Mouse (Mus musculus): ENCODE results near the gene Cdh12. TPM values are rescaled to one million over a fixed set of nuclear protein-coding genes. Genes with fewer than 3 reads are reported as not detected.

Gene Cdh12
- polyA plus RNA-seq (2015; fragmentation: Nextera tagmentation; extraction: Ambion mirVana) = 0.58 and 0.61 TPM in 2 replicates

DNA sequence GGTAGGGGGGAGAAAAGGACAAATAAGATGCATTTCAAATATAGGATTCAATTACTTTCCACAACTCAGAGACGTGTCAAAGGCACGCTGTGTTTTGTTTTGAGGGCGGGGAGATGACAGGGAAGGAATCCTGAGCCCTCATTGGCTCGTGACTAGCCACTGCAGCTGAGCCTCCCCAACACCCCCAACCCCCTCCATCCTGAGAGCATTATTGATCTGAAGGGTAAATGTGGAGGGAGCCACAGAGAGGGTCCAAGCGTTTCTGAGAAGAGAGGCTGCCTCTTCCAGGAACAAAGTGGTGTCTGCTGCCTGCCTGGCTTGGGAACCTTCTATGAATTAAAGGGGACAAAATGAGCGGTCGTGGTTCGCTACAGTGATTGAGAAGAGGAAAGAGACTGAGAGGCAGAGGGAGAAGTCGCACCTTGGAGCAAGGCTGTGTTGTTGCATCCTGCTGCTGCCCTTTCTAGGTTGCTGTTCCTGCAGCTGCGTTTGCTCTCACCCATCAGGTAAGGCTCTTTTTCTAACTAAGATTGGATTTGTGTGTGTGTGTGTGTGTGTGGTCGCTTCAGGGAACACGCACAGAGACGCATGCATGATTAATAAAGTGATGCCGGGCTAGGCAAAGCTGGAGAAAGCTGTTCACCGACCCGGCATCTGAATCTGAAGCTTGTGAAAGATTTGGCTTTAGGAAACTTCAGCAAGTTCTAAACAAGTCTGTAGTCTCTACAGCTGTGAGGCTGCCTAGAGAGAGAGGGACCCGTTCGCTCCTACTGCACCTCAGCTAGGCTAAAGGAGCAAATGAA, at the start of gene Cdh12:
Cdh12 (plus strand) TSS at position 405 of the 803 bp plus-strand sequence.
- Histone ChIP-seq H3K27ac (no peak within 1 kb of the TSS), H3K4me2 (peak within 1 kb of the TSS; percentile 54), H3K27me3 (no peaks in the 10 kb centered on the region), H3K36me3 (no peaks in the 10 kb centered on the region), H3K4me3 (peak within 1 kb of the TSS; percentile 30), H3K9me3 (no peaks in the 10 kb centered on the region), H3K4me1 (0 out of 2 replicates have a peak, but pooled peaks cover 5% of the 10 kb centered on the region), H3K9ac (no peak within 1 kb of the TSS)
- no peak for ATAC-seq (ENCODE audit: insufficient number of reproducible peaks, low FRiP score, low TSS enrichment, low read depth)
- 12% methylated on average over 18 of the region's 18 CpGs for WGBS

DNA sequence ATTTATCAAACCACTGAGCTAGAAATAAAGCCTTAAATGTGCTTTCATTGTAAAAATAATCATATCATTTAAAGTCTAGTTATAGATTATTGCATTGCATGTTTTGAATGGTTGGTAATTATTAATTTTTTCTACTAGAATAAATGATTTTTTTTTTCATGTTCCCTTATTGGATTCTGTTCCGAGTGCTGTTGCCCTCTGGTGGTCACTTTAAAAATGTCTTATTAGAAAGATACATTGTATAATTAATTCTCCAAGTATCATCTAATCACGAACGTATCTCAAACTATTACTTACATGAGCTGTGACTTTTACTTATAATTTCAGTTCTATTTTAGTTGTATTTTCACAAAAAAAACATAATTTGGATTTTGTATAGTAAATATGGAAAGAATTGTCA, 45.5 kb upstream of the Cdh12 start:
- Histone ChIP-seq H3K4me1 (no peaks in the 10 kb centered on the region), H3K36me3 (no peaks in the 10 kb centered on the region), H3K27me3 (no peaks in the 10 kb centered on the region), H3K9ac (no peak overlapping the region), H3K27ac (no peak overlapping the region), H3K4me2 (no peak overlapping the region), H3K9me3 (no peaks in the 10 kb centered on the region), H3K4me3 (no peak overlapping the region)
- 50% methylated on average over 3 of the region's 3 CpGs for WGBS
- no peak for ATAC-seq (ENCODE audit: insufficient number of reproducible peaks, low FRiP score, low TSS enrichment, low read depth)

DNA sequence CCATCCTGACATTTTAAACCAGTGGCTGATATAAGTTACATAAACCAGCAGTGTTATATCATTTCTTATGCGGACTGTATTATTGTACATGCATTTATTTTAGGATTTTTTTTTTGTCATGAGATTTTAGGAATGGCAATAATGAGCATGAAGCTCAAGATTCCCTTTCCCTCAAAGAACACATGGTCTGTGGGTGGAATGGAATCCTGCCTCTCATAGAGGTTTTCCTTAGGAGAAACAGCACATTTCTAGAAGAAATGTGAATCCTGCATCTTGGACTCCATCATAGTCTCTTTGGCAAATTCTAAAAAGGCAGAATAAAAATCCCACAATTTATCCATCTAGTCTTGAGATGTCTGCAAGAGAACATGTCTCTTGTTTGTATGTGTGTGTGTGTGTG, 35.7 kb upstream of the Cdh12 start:
- H3K9ac ChIP-seq = no peak overlapping the region
- H3K27ac ChIP-seq = no peak overlapping the region
- H3K36me3 ChIP-seq = no peaks in the 10 kb centered on the region
- no peaks in the 10 kb centered on the region for H3K9me3 ChIP-seq
- no peaks in the 10 kb centered on the region for H3K27me3 ChIP-seq
- H3K4me3 ChIP-seq = no peak overlapping the region
- H3K4me2 ChIP-seq = no peak overlapping the region
- ATAC-seq (ENCODE audit: insufficient number of reproducible peaks, low FRiP score, low TSS enrichment, low read depth) = no peak
- WGBS = 85% methylated on average over 1 of the region's 1 CpGs
- no peaks in the 10 kb centered on the region for H3K4me1 ChIP-seq

DNA sequence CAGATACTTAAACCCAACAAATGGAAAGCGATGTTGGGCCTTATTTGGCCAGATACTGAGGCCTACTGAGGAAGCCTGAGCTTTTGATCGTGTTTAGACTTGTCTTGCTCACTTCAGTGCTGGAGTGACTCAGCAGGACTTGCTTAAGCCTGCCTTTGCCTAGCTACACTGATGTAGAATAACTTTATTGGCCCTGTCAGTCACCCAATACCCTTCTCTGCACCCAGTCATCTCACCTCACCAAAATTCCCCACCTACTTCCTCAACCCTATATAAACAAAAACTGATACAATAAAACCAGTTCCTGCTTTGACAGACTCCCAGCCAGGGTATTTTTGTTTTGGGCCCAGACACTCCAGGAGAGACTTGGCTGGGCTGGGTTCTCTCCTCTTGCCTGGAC, 12.7 kb upstream of the Cdh12 start:
- ATAC-seq (ENCODE audit: insufficient number of reproducible peaks, low FRiP score, low TSS enrichment, low read depth) = no peak
- H3K36me3 ChIP-seq = no peaks in the 10 kb centered on the region

DNA sequence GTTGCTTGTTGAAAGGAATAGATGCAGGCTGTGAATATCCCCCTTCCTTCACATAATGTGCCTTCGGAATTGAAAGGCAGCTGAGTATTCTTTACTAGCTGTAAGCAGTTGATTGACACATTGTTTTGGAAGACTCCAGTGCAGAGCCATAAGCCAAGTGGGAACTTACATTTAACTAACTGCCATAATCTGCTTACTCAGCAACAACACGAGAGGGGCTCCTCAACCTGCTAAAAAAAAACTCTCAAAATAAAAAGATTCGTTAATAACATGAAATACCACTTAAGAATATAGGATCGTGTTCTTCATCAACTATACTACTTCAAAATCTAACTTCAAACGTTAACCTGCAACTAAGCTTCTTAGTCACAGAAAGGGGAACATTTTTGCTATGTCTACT, 1.5 kb downstream of the Cdh12 start:
- no peak overlapping the region for H3K27ac ChIP-seq
- H3K4me2 ChIP-seq = no peak overlapping the region
- no peaks in the 10 kb centered on the region for H3K9me3 ChIP-seq
- no peaks in the 10 kb centered on the region for H3K27me3 ChIP-seq
- H3K9ac ChIP-seq = no peak overlapping the region
- 0 out of 2 replicates have a peak, but pooled peaks cover 5% of the 10 kb centered on the region for H3K4me1 ChIP-seq
- 61% methylated on average over 5 of the region's 5 CpGs for WGBS
- H3K4me3 ChIP-seq = no peak overlapping the region
- no peaks in the 10 kb centered on the region for H3K36me3 ChIP-seq
- ATAC-seq (ENCODE audit: insufficient number of reproducible peaks, low FRiP score, low TSS enrichment, low read depth) = no peak

More for the DNA sequence above, 12.7 kb upstream of the Cdh12 start:
- Histone ChIP-seq H3K4me1 (no peaks in the 10 kb centered on the region), H3K4me2 (no peak overlapping the region), H3K27ac (no peak overlapping the region), H3K9me3 (no peaks in the 10 kb centered on the region), H3K9ac (no peak overlapping the region), H3K4me3 (no peak overlapping the region), H3K27me3 (no peaks in the 10 kb centered on the region)
- WGBS = 51% methylated on average over 2 of the region's 2 CpGs

DNA sequence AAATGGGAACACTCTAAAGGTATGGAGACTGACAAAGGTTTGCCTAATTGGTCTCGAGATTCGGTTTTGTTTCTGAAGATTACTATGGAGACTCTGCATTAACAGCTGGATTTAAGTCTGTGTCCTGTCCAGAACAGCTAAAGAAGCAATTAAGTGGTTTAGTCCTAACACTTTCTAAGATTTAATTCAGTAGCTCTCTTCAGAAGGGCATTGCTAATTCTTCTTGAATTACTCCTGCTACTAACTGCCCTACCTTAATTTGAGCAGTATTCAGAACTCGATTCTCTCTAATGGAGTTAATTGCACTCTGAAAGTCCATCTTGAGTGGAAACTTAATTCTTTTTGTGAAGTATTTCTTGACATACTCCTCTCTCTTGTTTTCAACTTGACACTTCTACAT, 9.4 kb downstream of the Cdh12 start:
- no peak for ATAC-seq (ENCODE audit: insufficient number of reproducible peaks, low FRiP score, low TSS enrichment, low read depth)
- H3K4me2 ChIP-seq = no peak overlapping the region
- H3K36me3 ChIP-seq = no peaks in the 10 kb centered on the region
- H3K4me3 ChIP-seq = no peak overlapping the region
- H3K4me1 ChIP-seq = no peaks in the 10 kb centered on the region
- H3K27me3 ChIP-seq = no peaks in the 10 kb centered on the region
- 70% methylated on average over 3 of the region's 3 CpGs for WGBS
- no peaks in the 10 kb centered on the region for H3K9me3 ChIP-seq
- H3K27ac ChIP-seq = no peak overlapping the region
- H3K9ac ChIP-seq = no peak overlapping the region

DNA sequence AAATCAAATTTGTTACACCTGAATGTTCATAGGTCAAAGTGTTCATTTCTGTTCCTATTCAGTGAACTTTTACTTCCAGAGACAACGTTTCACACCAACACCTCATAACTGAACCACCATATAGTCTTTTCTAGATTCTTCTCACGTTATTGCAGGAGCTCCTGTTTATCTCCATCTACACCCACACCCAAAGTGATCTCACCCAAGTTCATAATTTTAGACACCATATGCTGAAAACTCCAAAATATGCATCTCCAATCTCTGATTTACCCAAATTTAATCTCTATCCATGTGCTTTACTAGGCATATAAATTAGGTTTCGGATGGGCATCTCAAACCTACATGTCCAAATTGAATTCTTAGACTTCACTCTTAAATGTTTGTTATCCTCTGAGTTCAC, 13.4 kb downstream of the Cdh12 start:
- Histone ChIP-seq H3K4me1 (no peaks in the 10 kb centered on the region), H3K27ac (no peak overlapping the region), H3K4me3 (no peak overlapping the region), H3K9ac (no peak overlapping the region), H3K27me3 (no peaks in the 10 kb centered on the region), H3K9me3 (no peaks in the 10 kb centered on the region), H3K4me2 (no peak overlapping the region), H3K36me3 (no peaks in the 10 kb centered on the region)
- no peak for ATAC-seq (ENCODE audit: insufficient number of reproducible peaks, low FRiP score, low TSS enrichment, low read depth)
- 78% methylated on average over 3 of the region's 3 CpGs for WGBS

DNA sequence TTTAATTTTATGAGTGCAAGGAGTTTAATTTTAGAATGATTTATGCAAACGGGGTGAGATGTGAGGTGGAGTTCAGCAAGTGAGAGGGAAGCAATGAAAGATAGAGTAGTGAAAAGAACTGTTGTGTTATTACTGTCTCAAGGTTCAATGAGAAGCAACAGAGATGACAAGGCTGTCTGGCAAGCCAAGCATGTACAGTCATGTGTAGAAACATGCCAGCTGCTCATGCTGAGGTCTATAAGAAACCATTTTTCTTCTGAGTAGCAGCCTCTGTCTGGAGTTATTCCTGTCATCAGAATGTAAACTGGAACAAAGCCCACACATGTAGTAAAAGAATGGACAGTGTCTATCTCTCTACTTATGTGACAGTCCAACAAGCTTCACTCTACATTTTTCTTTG, 14.5 kb downstream of the Cdh12 start:
- 53% methylated on average over 1 of the region's 1 CpGs for WGBS
- no peaks in the 10 kb centered on the region for H3K9me3 ChIP-seq
- ATAC-seq (ENCODE audit: insufficient number of reproducible peaks, low FRiP score, low TSS enrichment, low read depth) = no peak
- no peak overlapping the region for H3K4me3 ChIP-seq
- H3K27me3 ChIP-seq = no peaks in the 10 kb centered on the region
- no peak overlapping the region for H3K9ac ChIP-seq
- no peaks in the 10 kb centered on the region for H3K36me3 ChIP-seq
- H3K4me1 ChIP-seq = no peaks in the 10 kb centered on the region
- no peak overlapping the region for H3K4me2 ChIP-seq
- no peak overlapping the region for H3K27ac ChIP-seq

DNA sequence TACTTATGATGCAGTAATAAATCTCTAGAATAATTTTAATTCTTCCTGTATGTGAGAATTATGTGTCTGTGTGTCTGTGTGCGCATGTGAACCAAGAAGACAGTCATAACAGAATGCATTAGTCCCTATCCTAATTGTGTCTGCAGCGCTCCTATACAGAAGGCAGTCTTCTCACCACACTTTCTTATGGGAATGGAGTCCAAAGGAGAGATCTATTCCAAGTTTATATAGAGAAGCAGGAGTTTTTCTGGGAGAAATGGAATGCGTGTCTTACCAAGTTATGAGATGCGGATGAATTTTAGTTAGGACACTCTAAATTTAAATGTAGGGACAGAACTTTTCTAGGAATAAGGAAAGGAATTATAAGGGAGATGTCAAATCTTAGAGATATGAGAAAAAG, 101.9 kb downstream of the Cdh12 start:
- H3K27ac ChIP-seq = no peak overlapping the region
- ATAC-seq (ENCODE audit: insufficient number of reproducible peaks, low FRiP score, low TSS enrichment, low read depth) = no peak
- no peaks in the 10 kb centered on the region for H3K36me3 ChIP-seq
- no peaks in the 10 kb centered on the region for H3K9me3 ChIP-seq
- 90% methylated on average over 4 of the region's 4 CpGs for WGBS
- H3K9ac ChIP-seq = no peak overlapping the region
- no peaks in the 10 kb centered on the region for H3K27me3 ChIP-seq
- H3K4me1 ChIP-seq = no peaks in the 10 kb centered on the region
- no peak overlapping the region for H3K4me3 ChIP-seq
- no peak overlapping the region for H3K4me2 ChIP-seq

DNA sequence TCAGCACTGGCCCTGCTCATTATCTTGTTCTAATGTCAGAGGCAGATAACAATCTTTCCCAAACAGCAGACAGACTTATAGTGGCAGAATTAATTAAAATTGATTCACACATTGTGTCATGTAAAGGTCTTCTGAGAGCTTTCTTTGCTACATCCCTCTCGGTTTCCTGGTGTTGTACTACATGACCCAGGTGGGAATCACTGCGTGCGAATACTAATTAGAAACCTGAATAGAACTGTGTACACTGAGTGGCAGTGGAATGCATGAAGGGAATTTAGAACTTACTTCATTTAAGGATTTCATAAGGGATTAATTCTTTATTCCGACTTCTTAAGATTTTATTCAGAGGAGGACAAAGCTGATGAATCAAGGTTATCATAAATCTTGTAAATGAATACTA, 121.9 kb downstream of the Cdh12 start:
- Histone ChIP-seq H3K9ac (no peak overlapping the region), H3K36me3 (no peaks in the 10 kb centered on the region), H3K4me2 (no peak overlapping the region), H3K27ac (no peak overlapping the region), H3K4me1 (no peaks in the 10 kb centered on the region), H3K9me3 (no peaks in the 10 kb centered on the region), H3K4me3 (no peak overlapping the region), H3K27me3 (no peaks in the 10 kb centered on the region)
- WGBS = 84% methylated on average over 4 of the region's 4 CpGs
- ATAC-seq (ENCODE audit: insufficient number of reproducible peaks, low FRiP score, low TSS enrichment, low read depth) = no peak

DNA sequence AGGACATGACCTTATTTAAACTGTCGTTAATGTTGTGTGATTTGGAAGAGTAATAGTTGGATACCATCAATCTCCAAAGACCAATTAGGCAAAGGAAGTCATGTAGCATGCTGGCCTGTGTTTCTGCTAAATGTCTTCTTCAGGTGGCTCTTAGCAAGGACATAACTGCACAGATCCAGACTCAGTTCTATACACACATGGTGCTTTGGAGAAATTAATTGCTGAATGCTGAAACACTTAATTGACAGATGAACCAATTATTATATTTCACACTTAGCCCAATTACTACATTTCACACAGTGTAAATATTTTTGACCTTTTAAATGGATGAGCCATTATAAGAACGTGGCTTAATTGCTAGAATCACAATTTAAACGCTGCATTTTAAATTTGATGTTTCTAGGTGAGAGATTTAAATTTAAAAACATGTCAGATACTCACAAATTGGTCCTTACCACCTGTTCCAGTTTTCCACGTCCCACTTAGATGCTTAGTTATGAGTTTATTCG, 133.6 kb downstream of the Cdh12 start:
- Histone ChIP-seq H3K9ac (no peak overlapping the region), H3K27ac (no peak overlapping the region), H3K36me3 (no peaks in the 10 kb centered on the region), H3K9me3 (no peaks in the 10 kb centered on the region), H3K4me2 (no peak overlapping the region), H3K4me1 (no peaks in the 10 kb centered on the region), H3K27me3 (no peaks in the 10 kb centered on the region), H3K4me3 (no peak overlapping the region)
- 58% methylated on average over 5 of the region's 5 CpGs for WGBS
- ATAC-seq (ENCODE audit: insufficient number of reproducible peaks, low FRiP score, low TSS enrichment, low read depth) = no peak

DNA sequence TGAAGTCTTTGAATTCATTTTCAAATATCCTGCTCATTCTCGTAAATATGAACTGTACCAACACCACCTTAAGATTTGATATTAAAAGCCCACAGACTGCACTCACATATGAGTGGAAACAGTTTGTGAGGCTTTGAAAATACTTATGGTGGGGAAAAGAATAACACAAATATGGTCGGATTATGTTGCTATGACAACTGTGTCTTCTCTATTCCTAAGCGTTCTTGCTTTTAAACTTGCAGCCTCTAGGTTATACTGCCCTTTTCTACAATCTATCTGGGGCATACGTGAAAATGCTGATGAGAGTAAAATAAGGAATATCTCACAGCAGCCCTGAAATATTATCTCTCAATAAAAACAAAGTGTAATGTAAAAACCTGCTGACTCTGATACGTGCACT, 142.5 kb downstream of the Cdh12 start:
- no peaks in the 10 kb centered on the region for H3K36me3 ChIP-seq
- H3K27me3 ChIP-seq = no peaks in the 10 kb centered on the region
- H3K9ac ChIP-seq = no peak overlapping the region
- H3K9me3 ChIP-seq = no peaks in the 10 kb centered on the region
- H3K4me2 ChIP-seq = no peak overlapping the region
- no peak for ATAC-seq (ENCODE audit: insufficient number of reproducible peaks, low FRiP score, low TSS enrichment, low read depth)
- WGBS = 69% methylated on average over 5 of the region's 5 CpGs
- H3K4me3 ChIP-seq = no peak overlapping the region
- H3K27ac ChIP-seq = no peak overlapping the region
- H3K4me1 ChIP-seq = no peaks in the 10 kb centered on the region
